Mouse (Mus musculus) liver, postnatal 0 days (tissue): Measurements from ENCODE around the gene Tdp1. TPM values are rescaled to one million over a fixed set of nuclear protein-coding genes. Genes with fewer than 3 reads are reported as not detected.
A peak's percentile ranks its signal among the peaks of the same experiment; 100 is the strongest.
"Not testable (repeated sequence)": the region's sequence is repeated elsewhere in the genome, so short reads cannot be mapped to it uniquely, and the experiment has no call there.

Experiments used
- ATAC-seq: fragments of 200-750 bp; cut with Nextera tagmentation; 2 replicates; pipeline ENCODE4 v1.8.0; 2017; ENCODE audit warnings: mild to moderate bottlenecking, moderate library complexity
- DNase-seq: peaks from one replicate; pipeline ENCODE4 v3.0.0-alpha.2; 2016
- H3K27ac ChIP-seq: fragments of 300-500 bp; sonication (generic); 2 replicates; pipeline ENCODE4 v1.5.1; 2014; ENCODE audit warnings: antibody characterized with exemption, moderate library complexity, mild to moderate bottlenecking, low read depth
- H3K27me3 ChIP-seq: fragments of 300-500 bp; sonication (generic); 2 replicates; pipeline ENCODE4 v1.6.1; 2014; ENCODE audit warnings: low read length, control low read depth, mixed read lengths; ENCODE audit not compliant: insufficient read depth
- H3K36me3 ChIP-seq: fragments of 300-500 bp; sonication (generic); replicated peaks from 2 replicates; pipeline ENCODE4 v1.6.1; 2014; ENCODE audit warnings: mild to moderate bottlenecking, control low read depth, low read length, moderate library complexity, mixed read lengths; ENCODE audit not compliant: insufficient read depth
- H3K4me1 ChIP-seq: fragments of 300-500 bp; sonication (generic); 2 replicates; pipeline ENCODE4 v1.6.1; 2014; ENCODE audit warnings: antibody characterized with exemption, mild to moderate bottlenecking, control low read depth; ENCODE audit not compliant: insufficient read depth
- H3K4me2 ChIP-seq: fragments of 300-500 bp; sonication (generic); 2 replicates; pipeline ENCODE4 v1.6.1; 2014; ENCODE audit warnings: low read depth, mild to moderate bottlenecking, low read length, moderate library complexity, mixed read lengths
- H3K4me3 ChIP-seq: fragments of 300-500 bp; sonication (generic); 2 replicates; pipeline ENCODE4 v1.5.1; 2014; ENCODE audit warnings: low read depth, low read length
- H3K9ac ChIP-seq: fragments of 300-500 bp; sonication (generic); replicated peaks from 2 replicates; pipeline ENCODE4 v1.6.1; 2014; ENCODE audit warnings: mild to moderate bottlenecking, moderate library complexity
- H3K9me3 ChIP-seq: fragments of 300-500 bp; sonication (generic); 2 replicates; pipeline ENCODE4 v1.6.1; 2016; ENCODE audit warnings: mild to moderate bottlenecking, control low read depth, low read length, mixed read lengths
- CTCF ChIP-seq: sonication (generic); IDR thresholded peaks from 2 replicates; pipeline ENCODE4 v1.5.1; 2016; ENCODE audit warnings: antibody characterized with exemption, low read depth
- EP300 ChIP-seq: IDR thresholded peaks from 2 replicates; pipeline ENCODE4 v1.6.1; 2016; ENCODE audit warnings: antibody characterized with exemption, low read depth, mild to moderate bottlenecking
- WGBS: fragments of 180-500 bp; shearing (Covaris S2); extraction: QIAGEN DNeasy Blood & Tissue Kit; methylation state at CpG from one replicate; pipeline ENCODE4 v1.1.7; 2014; ENCODE audit not compliant: insufficient replicate concordance; 5-methylcytosine and 5-hydroxymethylcytosine counted together
- polyA plus RNA-seq: library from polyadenylated mRNA; unstranded; fragments of >200 nt; fragmentation: Nextera tagmentation; extraction: Ambion mirVana; gene quantifications from 2 replicates; pipeline ENCODE4 v1.2.1, GENCODE M21; 2015

Gene Tdp1
- polyA plus RNA-seq, 1 experiment from 2014 or later: 12.4 TPM

GRCm38 (mm10) chr12:99966116-99966770 lies 81.9 kb downstream of the Tdp1 start:
- H3K27ac ChIP-seq: 0 out of 2 replicates have a peak overlapping the region, but pooled peaks have one; percentile 22
- H3K4me3 ChIP-seq: peak overlapping the region; percentile 53
- peaks cover 58% of the 10 kb centered on the region for H3K27me3 ChIP-seq
- WGBS: 6% methylated on average over 25 of the region's 25 CpGs
- no peak for ATAC-seq
- H3K9me3 ChIP-seq: no peaks in the 10 kb centered on the region
- H3K4me2 ChIP-seq: peak overlapping the region; percentile 76
- peak overlapping the region; percentile 18; the same call in 1 of the 2 replicates for H3K9ac ChIP-seq
- no peak for DNase-seq
- no peak for TF ChIP-seq EP300
- no peak for TF ChIP-seq CTCF
- no peaks in the 10 kb centered on the region for H3K36me3 ChIP-seq
- H3K4me1 ChIP-seq: peaks cover 14% of the 10 kb centered on the region

GRCm38 (mm10) chr12:99966881-99967363 lies 82.6 kb downstream of the Tdp1 start:
- Histone ChIP-seq H3K36me3 (no peaks in the 10 kb centered on the region), H3K27me3 (peaks cover 58% of the 10 kb centered on the region), H3K4me2 (peak overlapping the region; percentile 30; the same call in 1 of the 2 replicates), H3K9me3 (no peaks in the 10 kb centered on the region), H3K4me1 (peaks cover 14% of the 10 kb centered on the region), H3K27ac (0 out of 2 replicates have a peak overlapping the region, but pooled peaks have one; percentile 22), H3K4me3 (peak overlapping the region; percentile 53; the same call in 1 of the 2 replicates), H3K9ac (no peak overlapping the region)
- 7% methylated on average over 12 of the region's 12 CpGs for WGBS
- ATAC-seq (no peak), DNase-seq (peak; percentile 34)
- TF ChIP-seq EP300 (no peak), CTCF (no peak)

- peaks cover 9% of the 10 kb centered on the region for H3K4me1 ChIP-seq
- H3K36me3 ChIP-seq: no peaks in the 10 kb centered on the region
- ATAC-seq: no peak
- no peak overlapping the region for H3K4me2 ChIP-seq
- H3K4me3 ChIP-seq: no peak overlapping the region
- H3K9me3 ChIP-seq: no peaks in the 10 kb centered on the region
- 70% methylated on average over 4 of the region's 4 CpGs for WGBS
- DNase-seq: no peak
- no peak overlapping the region for H3K9ac ChIP-seq
- no peak for TF ChIP-seq EP300
- no peak for TF ChIP-seq CTCF
- no peak overlapping the region for H3K27ac ChIP-seq
- H3K27me3 ChIP-seq: peaks cover 46% of the 10 kb centered on the region
Measured at GRCm38 (mm10) chr12:99969906-99970305, 85.6 kb downstream of the Tdp1 start.

- not testable (repeated sequence) for H3K27ac ChIP-seq, ATAC-seq, H3K4me1 ChIP-seq, H3K36me3 ChIP-seq, DNase-seq, H3K9me3 ChIP-seq, H3K4me3 ChIP-seq, H3K9ac ChIP-seq, H3K4me2 ChIP-seq
- WGBS: 62% methylated on average over 7 of the region's 7 CpGs
- peak; percentile 32; the same call in 1 of the 2 replicates for TF ChIP-seq CTCF
- peaks cover 32% of the 10 kb centered on the region for H3K27me3 ChIP-seq
Measured at GRCm38 (mm10) chr12:99971205-99971894, 87.0 kb downstream of the Tdp1 start.

- ATAC-seq: no peak
- WGBS: 51% methylated on average over 7 of the region's 7 CpGs
Measured at GRCm38 (mm10) chr12:99972825-99973224, 88.5 kb downstream of the Tdp1 start.

GRCm38 (mm10) chr12:99973659-99974058 lies 89.3 kb downstream of the Tdp1 start:
- Histone ChIP-seq H3K4me1 (no peaks in the 10 kb centered on the region), H3K27me3 (peaks cover 12% of the 10 kb centered on the region; the same call in 1 of the 2 replicates), H3K9ac (no peak overlapping the region), H3K4me3 (no peak overlapping the region), H3K27ac (no peak overlapping the region), H3K4me2 (no peak overlapping the region), H3K9me3 (no peaks in the 10 kb centered on the region), H3K36me3 (no peaks in the 10 kb centered on the region)
- peak; percentile 49 for TF ChIP-seq CTCF
- no peak for TF ChIP-seq EP300
- DNase-seq (no peak), ATAC-seq (no peak)
- 81% methylated on average over 1 of the region's 1 CpGs for WGBS

More at GRCm38 (mm10) chr12:99972825-99973224, 88.5 kb downstream of the Tdp1 start:
- H3K27me3 ChIP-seq: peaks cover 18% of the 10 kb centered on the region
- H3K4me1 ChIP-seq: no peaks in the 10 kb centered on the region
- no peak for DNase-seq
- H3K36me3 ChIP-seq: no peaks in the 10 kb centered on the region
- no peak overlapping the region for H3K4me3 ChIP-seq
- H3K4me2 ChIP-seq: no peak overlapping the region
- H3K27ac ChIP-seq: no peak overlapping the region
- H3K9ac ChIP-seq: no peak overlapping the region
- TF ChIP-seq EP300 (no peak), CTCF (peak; percentile 17)
- no peaks in the 10 kb centered on the region for H3K9me3 ChIP-seq
